Mouse (Mus musculus): ENCODE measurements at regions not wholly inside any gene's neighbourhood (a gene's known extent, or its start where the extent isn't known, plus 50 kb on each side); places are given as distances from the start of the nearest gene placed in this dataset.

DNA sequence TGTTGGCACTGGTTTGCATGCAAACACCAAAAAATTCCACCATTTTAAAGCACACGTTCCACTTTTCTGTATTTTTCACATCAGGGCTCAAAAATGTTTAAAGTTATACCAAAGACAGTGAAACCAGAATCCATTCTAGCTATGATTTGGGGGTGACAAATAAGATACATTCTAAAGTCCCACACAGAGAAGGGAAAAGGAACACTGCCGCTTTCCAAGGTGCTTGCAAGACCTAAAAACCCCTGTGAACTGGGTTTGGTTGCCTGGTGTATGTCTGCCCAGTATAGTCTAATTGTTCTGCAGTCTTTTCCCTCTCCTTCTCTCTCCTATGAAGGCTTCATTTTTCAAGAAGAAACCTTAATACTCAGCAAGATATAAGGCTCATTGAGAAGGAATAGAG lies 219.6 kb downstream of the Mef2c start:
- TF ChIP-seq CTCF (conservative IDR thresholded peaks at IDR 0.05; ENCODE audit: insufficient read depth, insufficient read length, low read depth, low read length) (no peak), POLR2A (IDR thresholded peaks at IDR 0.05; ENCODE audit: low read depth, low read length) (no peak)
